Mouse (Mus musculus) limb, embryonic 12.5 days (tissue): ENCODE results near the gene Gpatch1. TPM values are rescaled to one million over a fixed set of nuclear protein-coding genes. Genes with fewer than 3 reads are reported as not detected.

Experiments used
- ATAC-seq: fragments of 200-750 bp; cut with Nextera tagmentation; 2 replicates; pipeline ENCODE4 v1.8.0; 2017; ENCODE audit warnings: low read depth, moderate TSS enrichment; ENCODE audit not compliant: insufficient number of reproducible peaks, insufficient read depth, low FRiP score, low TSS enrichment
- H3K27ac ChIP-seq: fragments of 300-500 bp; sonication (generic); 2 replicates; pipeline ENCODE4 v1.5.1; 2016; ENCODE audit warnings: mild to moderate bottlenecking, moderate library complexity
- H3K27me3 ChIP-seq: fragments of 300-500 bp; sonication (generic); 2 replicates; pipeline ENCODE4 v1.6.1; 2016; ENCODE audit warnings: mild to moderate bottlenecking, moderate library complexity
- H3K36me3 ChIP-seq: fragments of 300-500 bp; sonication (generic); 2 replicates; pipeline ENCODE4 v1.6.1; 2016; ENCODE audit warnings: mild to moderate bottlenecking, moderate library complexity
- H3K4me1 ChIP-seq: fragments of 300-500 bp; sonication (generic); replicated peaks from 2 replicates; pipeline ENCODE4 v1.6.1; 2016
- H3K4me2 ChIP-seq: fragments of 300-500 bp; sonication (generic); 2 replicates; pipeline ENCODE4 v1.6.1; 2016; ENCODE audit warnings: mild to moderate bottlenecking, moderate library complexity
- H3K4me3 ChIP-seq: fragments of 300-500 bp; sonication (generic); replicated peaks from 2 replicates; pipeline ENCODE4 v1.5.1; 2016; ENCODE audit warnings: mild to moderate bottlenecking
- H3K9ac ChIP-seq: fragments of 300-500 bp; sonication (generic); replicated peaks from 2 replicates; pipeline ENCODE4 v1.6.1; 2016; ENCODE audit warnings: mild to moderate bottlenecking, moderate library complexity
- H3K9me3 ChIP-seq: fragments of 300-500 bp; sonication (generic); 2 replicates; pipeline ENCODE4 v1.6.1; 2016; ENCODE audit warnings: mild to moderate bottlenecking, moderate library complexity
- WGBS: fragments of 180-500 bp; shearing (Covaris S2); methylation state at CpG from one replicate; pipeline ENCODE4 v1.1.7; 2016; 5-methylcytosine and 5-hydroxymethylcytosine counted together
- polyA plus RNA-seq: library from polyadenylated mRNA; unstranded; fragments of >200 nt; fragmentation: Nextera tagmentation; extraction: Ambion mirVana; gene quantifications from 2 replicates; pipeline ENCODE4 v1.2.1, GENCODE M21; 2016

The Gpatch1 gene
- polyA plus RNA-seq, 1 experiment from 2014 or later = 18.7 TPM

GRCm38 (mm10) chr7:35347918-35348700 lies 29.9 kb upstream of the Gpatch1 start:
- Histone ChIP-seq H3K27ac (no peak overlapping the region), H3K9ac (no peak overlapping the region), H3K4me3 (no peak overlapping the region), H3K9me3 (no peaks in the 10 kb centered on the region), H3K27me3 (no peaks in the 10 kb centered on the region), H3K36me3 (no peaks in the 10 kb centered on the region), H3K4me2 (no peak overlapping the region), H3K4me1 (no peaks in the 10 kb centered on the region)
- 72% methylated on average over 17 of the region's 18 CpGs for WGBS
- no peak for ATAC-seq

- H3K4me1 ChIP-seq = no peaks in the 10 kb centered on the region
- 92% methylated on average over 5 of the region's 5 CpGs for WGBS
- no peaks in the 10 kb centered on the region for H3K9me3 ChIP-seq
- no peaks in the 10 kb centered on the region for H3K36me3 ChIP-seq
- H3K27me3 ChIP-seq = no peaks in the 10 kb centered on the region
- ATAC-seq = no peak
- no peak overlapping the region for H3K27ac ChIP-seq
- H3K4me3 ChIP-seq = no peak overlapping the region
- no peak overlapping the region for H3K4me2 ChIP-seq
- H3K9ac ChIP-seq = no peak overlapping the region
These were observed 26.6 kb upstream of the Gpatch1 start for GRCm38 (mm10) chr7:35344785-35345330.

- Histone ChIP-seq H3K4me1 (no peaks in the 10 kb centered on the region), H3K4me2 (no peak overlapping the region), H3K9me3 (no peaks in the 10 kb centered on the region), H3K36me3 (no peaks in the 10 kb centered on the region), H3K27me3 (no peaks in the 10 kb centered on the region), H3K9ac (no peak overlapping the region), H3K4me3 (no peak overlapping the region), H3K27ac (no peak overlapping the region)
- 75% methylated on average over 4 of the region's 4 CpGs for WGBS
- ATAC-seq = no peak
These were observed 24.3 kb upstream of the Gpatch1 start for GRCm38 (mm10) chr7:35342498-35342897.

GRCm38 (mm10) chr7:35341282-35341681 lies 23.0 kb upstream of the Gpatch1 start:
- Histone ChIP-seq H3K27me3 (peaks cover 11% of the 10 kb centered on the region), H3K4me3 (no peak overlapping the region), H3K9me3 (no peaks in the 10 kb centered on the region), H3K4me2 (no peak overlapping the region), H3K36me3 (no peaks in the 10 kb centered on the region), H3K9ac (no peak overlapping the region), H3K27ac (no peak overlapping the region), H3K4me1 (no peaks in the 10 kb centered on the region)
- no peak for ATAC-seq
- WGBS = 86% methylated on average over 6 of the region's 6 CpGs

- H3K9ac ChIP-seq = no peak overlapping the region
- H3K9me3 ChIP-seq = no peaks in the 10 kb centered on the region
- H3K27ac ChIP-seq = no peak overlapping the region
- no peak for ATAC-seq
- H3K4me2 ChIP-seq = no peak overlapping the region
- H3K4me1 ChIP-seq = peaks cover 5% of the 10 kb centered on the region; the same call in 1 of the 2 replicates
- WGBS = 53% methylated on average over 5 of the region's 5 CpGs
- no peaks in the 10 kb centered on the region for H3K36me3 ChIP-seq
- H3K4me3 ChIP-seq = no peak overlapping the region
- H3K27me3 ChIP-seq = peaks cover 21% of the 10 kb centered on the region
These were observed 22.0 kb upstream of the Gpatch1 start for GRCm38 (mm10) chr7:35340196-35340595.

GRCm38 (mm10) chr7:35334527-35335452 lies 16.6 kb upstream of the Gpatch1 start:
- H3K9me3 ChIP-seq = no peaks in the 10 kb centered on the region
- H3K4me3 ChIP-seq = peak overlapping the region; percentile 62
- under 1% methylated on average over 51 of the region's 51 CpGs for WGBS
- no peaks in the 10 kb centered on the region for H3K36me3 ChIP-seq
- peak overlapping the region; percentile 97 for H3K4me2 ChIP-seq
- H3K9ac ChIP-seq = peak overlapping the region; percentile 62
- H3K27ac ChIP-seq = no peak overlapping the region
- H3K27me3 ChIP-seq = peaks cover 47% of the 10 kb centered on the region
- no peak; the same call in 1 of the 2 replicates for ATAC-seq
- peaks cover 17% of the 10 kb centered on the region for H3K4me1 ChIP-seq

- Histone ChIP-seq H3K27me3 (peaks cover 47% of the 10 kb centered on the region), H3K27ac (no peak within 1 kb of the TSS)
These were observed 15.7 kb upstream of the Gpatch1 start, which contains the start of gene Rhpn2 for GRCm38 (mm10) chr7:35333692-35334526. Gene Rhpn2, plus strand, starts transcription at chr7:35334170.

GRCm38 (mm10) chr7:35333231-35333651 lies 15.0 kb upstream of the Gpatch1 start:
- Histone ChIP-seq H3K9me3 (no peaks in the 10 kb centered on the region), H3K4me1 (peaks cover 17% of the 10 kb centered on the region), H3K36me3 (no peaks in the 10 kb centered on the region), H3K4me3 (peak overlapping the region; percentile 62), H3K27me3 (peaks cover 47% of the 10 kb centered on the region), H3K4me2 (peak overlapping the region; percentile 97), H3K27ac (no peak overlapping the region), H3K9ac (0 out of 2 replicates have a peak overlapping the region, but pooled peaks have one; percentile 38)
- peak; percentile 4; the same call in 1 of the 2 replicates for ATAC-seq
- WGBS = under 1% methylated on average over 19 of the region's 19 CpGs

More at GRCm38 (mm10) chr7:35333692-35334526, 15.7 kb upstream of the Gpatch1 start, which contains the start of gene Rhpn2:
- H3K36me3 ChIP-seq = no peaks in the 10 kb centered on the region
- H3K9me3 ChIP-seq = no peaks in the 10 kb centered on the region
- peak within 1 kb of the TSS; percentile 97 for H3K4me2 ChIP-seq
- ATAC-seq = peak; percentile 98
- peaks cover 17% of the 10 kb centered on the region for H3K4me1 ChIP-seq
- peak within 1 kb of the TSS; percentile 62 for H3K9ac ChIP-seq
- under 1% methylated on average over 52 of the region's 52 CpGs for WGBS
- H3K4me3 ChIP-seq = peak within 1 kb of the TSS; percentile 62

GRCm38 (mm10) chr7:35331590-35331989 lies 13.3 kb upstream of the Gpatch1 start:
- no peak for ATAC-seq
- Histone ChIP-seq H3K9me3 (no peaks in the 10 kb centered on the region), H3K9ac (no peak overlapping the region), H3K4me3 (no peak overlapping the region), H3K4me2 (no peak overlapping the region), H3K27me3 (peaks cover 40% of the 10 kb centered on the region), H3K4me1 (peaks cover 17% of the 10 kb centered on the region), H3K36me3 (no peaks in the 10 kb centered on the region), H3K27ac (no peak overlapping the region)
- 71% methylated on average over 3 of the region's 3 CpGs for WGBS

- no peak overlapping the region for H3K9ac ChIP-seq
- H3K27ac ChIP-seq = no peak overlapping the region
- H3K36me3 ChIP-seq = no peaks in the 10 kb centered on the region
- no peaks in the 10 kb centered on the region for H3K9me3 ChIP-seq
- WGBS = 10% methylated on average over 11 of the region's 13 CpGs
- H3K27me3 ChIP-seq = no peaks in the 10 kb centered on the region
- 0 out of 2 replicates have a peak overlapping the region, but pooled peaks have one; percentile 7 for H3K4me3 ChIP-seq
- no peak for ATAC-seq
- peak overlapping the region; percentile 32 for H3K4me2 ChIP-seq
- peaks cover 6% of the 10 kb centered on the region; the same call in 1 of the 2 replicates for H3K4me1 ChIP-seq
These were observed 4.6 kb upstream of the Gpatch1 start for GRCm38 (mm10) chr7:35322732-35323420.
